Mouse (Mus musculus): Measurements from ENCODE around the gene Cd2bp2. TPM values are rescaled to one million over a fixed set of nuclear protein-coding genes. Genes with fewer than 3 reads are reported as not detected.

Cd2bp2 gene
- polyA plus RNA-seq, 1 experiment from 2014 or later: 29.6 TPM

GRCm38 (mm10) chr7:127214521-127214920 lies 18.7 kb upstream of the Cd2bp2 start:
- H3K4me2 ChIP-seq (replicated peaks; ENCODE audit: low read depth, low read length): peak overlapping the region; percentile 59
- H3K36me3 ChIP-seq (ENCODE audit: insufficient read depth, low read length): no peaks in the 10 kb centered on the region
- peaks cover 4% of the 10 kb centered on the region; the same call in 1 of the 2 replicates for H3K4me1 ChIP-seq (ENCODE audit: insufficient read depth, low read depth, low read length)
- H3K4me3 ChIP-seq (ENCODE audit: low read depth, low read length): peak overlapping the region; percentile 28; the same call in 1 of the 2 replicates
- no peaks in the 10 kb centered on the region for H3K27me3 ChIP-seq (replicated peaks; ENCODE audit: insufficient read depth, low read length)
- H3K27ac ChIP-seq (ENCODE audit: low read length): no peak overlapping the region
- H3K9ac ChIP-seq (replicated peaks; ENCODE audit: low read depth): no peak overlapping the region
- H3K9me3 ChIP-seq (ENCODE audit: low read length): no peaks in the 10 kb centered on the region
- TF ChIP-seq EP300 (IDR thresholded peaks at IDR 0.05) (no peak), CTCF (IDR thresholded peaks at IDR 0.05) (no peak)
- ATAC-seq (no peak), DNase-seq (ENCODE audit: low spot score) (no peak)
- 57% methylated on average over 17 of the region's 21 CpGs for WGBS

DNA sequence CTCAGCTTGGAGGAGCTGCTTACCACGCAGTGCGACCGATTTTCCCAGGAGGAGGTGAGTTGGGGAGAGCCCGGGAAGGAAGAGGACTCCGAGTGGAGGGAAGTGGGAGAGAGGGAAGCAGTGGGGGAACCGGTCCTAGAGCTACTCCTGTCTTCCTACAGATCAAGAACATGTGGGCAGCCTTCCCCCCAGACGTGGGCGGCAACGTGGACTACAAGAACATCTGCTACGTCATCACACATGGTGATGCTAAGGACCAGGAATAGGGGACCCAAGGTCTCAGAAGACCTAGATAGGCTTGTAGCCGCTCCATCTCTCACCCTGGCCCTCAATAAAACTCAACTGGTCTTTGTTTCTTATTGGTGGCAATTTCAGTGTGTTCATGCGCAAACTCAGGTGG lies 18.1 kb upstream of the Cd2bp2 start:
- Histone ChIP-seq H3K36me3 (ENCODE audit: insufficient read depth, low read length) (no peaks in the 10 kb centered on the region), H3K27me3 (replicated peaks; ENCODE audit: insufficient read depth, low read length) (no peaks in the 10 kb centered on the region), H3K4me3 (ENCODE audit: low read depth, low read length) (no peak overlapping the region), H3K4me1 (ENCODE audit: insufficient read depth, low read depth, low read length) (peaks cover 4% of the 10 kb centered on the region; the same call in 1 of the 2 replicates), H3K9me3 (ENCODE audit: low read length) (no peaks in the 10 kb centered on the region), H3K27ac (ENCODE audit: low read length) (no peak overlapping the region), H3K9ac (replicated peaks; ENCODE audit: low read depth) (no peak overlapping the region), H3K4me2 (replicated peaks; ENCODE audit: low read depth, low read length) (no peak overlapping the region)
- TF ChIP-seq EP300 (IDR thresholded peaks at IDR 0.05) (no peak), CTCF (IDR thresholded peaks at IDR 0.05) (no peak)
- DNase-seq (ENCODE audit: low spot score) (no peak), ATAC-seq (no peak)
- 62% methylated on average over 12 of the region's 12 CpGs for WGBS

DNA sequence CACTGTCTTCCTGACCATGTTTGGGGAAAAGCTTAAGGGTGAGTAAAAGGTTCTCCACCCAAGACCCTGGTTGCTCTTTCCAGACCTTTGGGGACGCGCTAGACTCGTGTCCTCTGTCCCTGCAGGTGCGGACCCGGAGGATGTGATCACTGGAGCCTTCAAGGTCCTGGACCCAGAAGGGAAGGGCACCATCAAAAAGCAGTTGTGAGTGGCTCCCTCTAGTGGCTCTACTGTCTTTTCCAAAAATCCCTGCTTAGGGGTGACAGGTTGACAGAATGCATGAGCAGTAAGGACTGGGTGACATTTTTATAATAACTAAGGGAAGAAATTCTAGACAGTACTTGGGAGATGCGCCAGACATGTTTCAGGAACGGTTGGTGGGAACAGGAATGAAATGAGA lies 17.6 kb upstream of the Cd2bp2 start:
- TF ChIP-seq EP300 (IDR thresholded peaks at IDR 0.05): no peak
- TF ChIP-seq CTCF (IDR thresholded peaks at IDR 0.05): peak; percentile 74
- 35% methylated on average over 7 of the region's 7 CpGs for WGBS
- no peak for ATAC-seq
- no peaks in the 10 kb centered on the region for H3K36me3 ChIP-seq (ENCODE audit: insufficient read depth, low read length)
- no peak overlapping the region for H3K4me3 ChIP-seq (ENCODE audit: low read depth, low read length)
- H3K27ac ChIP-seq (ENCODE audit: low read length): no peak overlapping the region
- no peak overlapping the region for H3K4me2 ChIP-seq (replicated peaks; ENCODE audit: low read depth, low read length)
- H3K9ac ChIP-seq (replicated peaks; ENCODE audit: low read depth): no peak overlapping the region
- peaks cover 4% of the 10 kb centered on the region; the same call in 1 of the 2 replicates for H3K4me1 ChIP-seq (ENCODE audit: insufficient read depth, low read depth, low read length)
- no peaks in the 10 kb centered on the region for H3K27me3 ChIP-seq (replicated peaks; ENCODE audit: insufficient read depth, low read length)
- DNase-seq (ENCODE audit: low spot score): peak; percentile 72
- H3K9me3 ChIP-seq (ENCODE audit: low read length): no peaks in the 10 kb centered on the region

DNA sequence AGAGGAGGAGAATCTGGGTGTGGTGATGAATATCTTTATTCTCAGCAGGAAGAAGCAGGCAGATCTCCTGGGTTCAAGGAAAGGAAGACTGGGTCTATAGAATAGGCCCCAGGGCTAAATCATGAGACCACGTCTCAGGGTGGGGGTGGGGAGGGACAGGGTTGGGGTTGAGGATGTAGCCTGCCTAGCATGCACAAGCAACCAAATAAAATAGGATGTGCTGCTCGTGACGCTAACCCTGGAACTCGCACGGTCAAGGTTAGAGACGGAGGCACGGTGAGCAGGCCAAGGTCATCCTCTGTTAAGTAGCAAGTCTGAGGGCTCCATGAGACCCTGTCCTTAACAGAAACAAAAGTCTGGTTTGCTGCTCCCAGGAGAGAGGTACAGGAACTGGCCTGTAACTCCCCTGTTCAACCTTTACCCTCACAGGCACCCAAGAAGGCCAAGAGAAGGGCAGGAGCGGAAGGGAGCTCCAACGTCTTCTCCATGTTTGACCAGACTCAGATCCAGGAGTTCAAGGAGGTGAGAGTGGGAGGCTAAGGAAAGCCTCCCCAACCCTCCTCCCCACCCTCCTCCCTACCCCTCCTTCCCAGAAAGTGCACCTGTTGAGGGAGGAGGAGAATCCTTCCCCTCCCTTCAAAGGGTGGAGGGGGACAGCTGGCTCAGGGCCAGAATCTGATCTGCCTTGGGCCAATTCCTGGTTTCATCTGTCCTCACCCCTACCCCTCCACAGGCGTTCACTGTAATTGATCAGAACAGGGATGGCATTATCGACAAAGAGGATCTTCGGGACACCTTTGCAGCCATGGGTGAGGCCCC lies 16.8 kb upstream of the Cd2bp2 start:
- WGBS: 87% methylated on average over 12 of the region's 12 CpGs
- peaks cover 4% of the 10 kb centered on the region; the same call in 1 of the 2 replicates for H3K4me1 ChIP-seq (ENCODE audit: insufficient read depth, low read depth, low read length)
- no peaks in the 10 kb centered on the region for H3K27me3 ChIP-seq (replicated peaks; ENCODE audit: insufficient read depth, low read length)
- no peak overlapping the region for H3K4me2 ChIP-seq (replicated peaks; ENCODE audit: low read depth, low read length)
- TF ChIP-seq EP300 (IDR thresholded peaks at IDR 0.05) (no peak), CTCF (IDR thresholded peaks at IDR 0.05) (no peak)
- H3K9ac ChIP-seq (replicated peaks; ENCODE audit: low read depth): no peak overlapping the region
- H3K9me3 ChIP-seq (ENCODE audit: low read length): no peaks in the 10 kb centered on the region
- no peak overlapping the region for H3K4me3 ChIP-seq (ENCODE audit: low read depth, low read length)
- no peak for DNase-seq (ENCODE audit: low spot score)
- ATAC-seq: no peak
- no peaks in the 10 kb centered on the region for H3K36me3 ChIP-seq (ENCODE audit: insufficient read depth, low read length)
- no peak overlapping the region for H3K27ac ChIP-seq (ENCODE audit: low read length)

- Histone ChIP-seq H3K4me3 (ENCODE audit: low read depth, low read length) (no peak overlapping the region), H3K27ac (ENCODE audit: low read length) (no peak overlapping the region), H3K27me3 (replicated peaks; ENCODE audit: insufficient read depth, low read length) (no peaks in the 10 kb centered on the region), H3K9me3 (ENCODE audit: low read length) (no peaks in the 10 kb centered on the region), H3K36me3 (ENCODE audit: insufficient read depth, low read length) (no peaks in the 10 kb centered on the region), H3K4me2 (replicated peaks; ENCODE audit: low read depth, low read length) (no peak overlapping the region), H3K4me1 (ENCODE audit: insufficient read depth, low read depth, low read length) (peaks cover 14% of the 10 kb centered on the region; the same call in 1 of the 2 replicates), H3K9ac (replicated peaks; ENCODE audit: low read depth) (no peak overlapping the region)
- ATAC-seq: no peak
- no peak for DNase-seq (ENCODE audit: low spot score)
- TF ChIP-seq CTCF (IDR thresholded peaks at IDR 0.05) (no peak), EP300 (IDR thresholded peaks at IDR 0.05) (no peak)
- WGBS: 69% methylated on average over 5 of the region's 5 CpGs
These were observed 15.3 kb upstream of the Cd2bp2 start for GRCm38 (mm10) chr7:127211014-127211745.

- no peaks in the 10 kb centered on the region for H3K27me3 ChIP-seq (replicated peaks; ENCODE audit: insufficient read depth, low read length)
- DNase-seq (ENCODE audit: low spot score): no peak
- H3K4me3 ChIP-seq (ENCODE audit: low read depth, low read length): no peak overlapping the region
- TF ChIP-seq EP300 (IDR thresholded peaks at IDR 0.05) (no peak), CTCF (IDR thresholded peaks at IDR 0.05) (no peak)
- H3K9ac ChIP-seq (replicated peaks; ENCODE audit: low read depth): no peak overlapping the region
- H3K9me3 ChIP-seq (ENCODE audit: low read length): no peaks in the 10 kb centered on the region
- peaks cover 14% of the 10 kb centered on the region; the same call in 1 of the 2 replicates for H3K4me1 ChIP-seq (ENCODE audit: insufficient read depth, low read depth, low read length)
- no peak overlapping the region for H3K4me2 ChIP-seq (replicated peaks; ENCODE audit: low read depth, low read length)
- no peak for ATAC-seq
- H3K27ac ChIP-seq (ENCODE audit: low read length): no peak overlapping the region
- no peaks in the 10 kb centered on the region for H3K36me3 ChIP-seq (ENCODE audit: insufficient read depth, low read length)
- WGBS: 93% methylated on average over 4 of the region's 4 CpGs
These were observed 14.4 kb upstream of the Cd2bp2 start for GRCm38 (mm10) chr7:127210266-127210665.
